Mouse (Mus musculus) fat pad, adult 2 months (tissue): ENCODE data around the gene Kcnk5.

ENCODE experiments used
- DNase-seq: peaks from one replicate; pipeline ENCODE4 v3.0.0-alpha.2; 2011; ENCODE audit warnings: low read depth, low spot score; ENCODE audit errors: extremely low read depth

The Kcnk5 gene

GRCm38 (mm10) chr14:20169251-20169650 is 12.4 kb downstream of the Kcnk5 start:
- no peak for DNase-seq

GRCm38 (mm10) chr14:20168478-20168877 is 13.1 kb downstream of the Kcnk5 start:
- no peak for DNase-seq

GRCm38 (mm10) chr14:20168054-20168453 is 13.6 kb downstream of the Kcnk5 start:
- no peak for DNase-seq

GRCm38 (mm10) chr14:20165413-20165812 is 16.2 kb downstream of the Kcnk5 start:
- no peak for DNase-seq

GRCm38 (mm10) chr14:20164438-20164837 is 17.2 kb downstream of the Kcnk5 start:
- DNase-seq, result no peak

GRCm38 (mm10) chr14:20162686-20163085 is 18.9 kb downstream of the Kcnk5 start:
- DNase-seq, result no peak

GRCm38 (mm10) chr14:20158727-20159681 is 22.6 kb downstream of the Kcnk5 start:
- DNase-seq, result no peak

GRCm38 (mm10) chr14:20157595-20157994 is 24.0 kb downstream of the Kcnk5 start:
- no peak for DNase-seq

GRCm38 (mm10) chr14:20155718-20156117 is 25.9 kb downstream of the Kcnk5 start:
- no peak for DNase-seq

GRCm38 (mm10) chr14:20154937-20155336 is 26.7 kb downstream of the Kcnk5 start:
- no peak for DNase-seq

- DNase-seq, result no peak
Measured at GRCm38 (mm10) chr14:20154245-20154644, 27.4 kb downstream of the Kcnk5 start.

- DNase-seq, result no peak
Measured at GRCm38 (mm10) chr14:20149127-20150080, 32.2 kb downstream of the Kcnk5 start.

- no peak for DNase-seq
Measured at GRCm38 (mm10) chr14:20148514-20148913, 33.1 kb downstream of the Kcnk5 start.

- no peak for DNase-seq
Measured at GRCm38 (mm10) chr14:20147854-20148253, 33.8 kb downstream of the Kcnk5 start.

GRCm38 (mm10) chr14:20144093-20144492 is 37.5 kb downstream of the Kcnk5 start:
- no peak for DNase-seq

- DNase-seq, result no peak
Measured at GRCm38 (mm10) chr14:20138484-20139355, 42.9 kb downstream of the Kcnk5 start, which contains the start of gene Saysd1. Gene Saysd1, minus strand, starts transcription at chr14:20138534.

- peak; percentile 61 for DNase-seq
Measured at GRCm38 (mm10) chr14:20134965-20135671, 46.5 kb downstream of the Kcnk5 start.

GRCm38 (mm10) chr14:20128162-20128561 is 53.4 kb downstream of the Kcnk5 start:
- DNase-seq, result no peak

- no peak for DNase-seq
Measured at GRCm38 (mm10) chr14:20127406-20128087, 54.1 kb downstream of the Kcnk5 start.
